Comparison of ENCODE assay signal across 29 mouse cellular contexts in genomic region chr12:95385688-95386087, GRCm38 (mm10).
DNase-seq lines count a peak whose midpoint lies in the region; ATAC-seq and TF ChIP-seq lines count a peak whose summit lies in the region.
"Had no signal": no experiment of that assay in that cellular context is flagged by ENCODE, and none has a peak within 500 bp of the region (broad histone marks: within the 10 kb centered on the region; RNA-seq: fewer than 3 reads in every experiment).

No protein-coding gene starts in this region.

- peaks cover 3% of the 10 kb centered on the region; the same call in 1 of the 2 replicates for H3K4me1 ChIP-seq in limb, embryonic 13.5 days
- peaks cover 24% of the 10 kb centered on the region for H3K4me1 ChIP-seq in limb, embryonic 10.5 days
- no peaks in the 10 kb centered on the region for H3K4me1 ChIP-seq in forebrain, embryonic 10.5 days
- H3K4me1 ChIP-seq: embryonic facial prominence, embryonic 12.5 days; forebrain, embryonic 13.5 days; heart, embryonic 10.5 days; heart, embryonic 13.5 days had no signal

- H3K9ac ChIP-seq in limb, embryonic 13.5 days = no peak overlapping the region
- H3K9ac ChIP-seq: embryonic facial prominence, embryonic 12.5 days; forebrain, embryonic 13.5 days; heart, embryonic 13.5 days; hindbrain, embryonic 14.5 days had no signal

- TF ChIP-seq POLR2A in brain, embryonic 14.5 days (IDR thresholded peaks at IDR 0.05; ENCODE audit: borderline replicate concordance, extremely low read depth, insufficient read depth, insufficient read length, poor library complexity, severe bottlenecking) = no peak

- no peak for DNase-seq in limb, embryonic 10.5 days (ENCODE audit: low spot score)
- DNase-seq in Muller cell, postnatal 12 days (ENCODE audit: inconsistent ontology term) = peak; percentile 67
- peak; percentile 35 for DNase-seq in brain, embryonic 14.5 days (ENCODE audit: low read depth)
- no peak for DNase-seq in forebrain, embryonic 10.5 days (ENCODE audit: extremely low spot score, low spot score)
- no peak for DNase-seq in left cerebral cortex, adult 8-10 months (ENCODE audit: low spot score in 2 of 2)
- DNase-seq: adrenal gland, adult 8-10 months; adrenal gland, postnatal 25 days; B cell, adult 2 months; cerebellum, adult 18-20 months; cerebellum, adult 9-10 months; cerebellum, postnatal 14 days; gastrocnemius, postnatal 10 days; gastrocnemius, postnatal 36 days; heart, adult 2 months; heart, postnatal 14 days; heart, postnatal 4 days had no signal

- H3K4me2 ChIP-seq in limb, embryonic 13.5 days (replicated peaks) = no peak overlapping the region
- H3K4me2 ChIP-seq: embryonic facial prominence, embryonic 12.5 days; forebrain, embryonic 13.5 days; heart, embryonic 13.5 days; hindbrain, embryonic 14.5 days had no signal

- 32% methylated on average over 3 of the region's 3 CpGs for WGBS in limb, embryonic 13.5 days
- WGBS in limb, embryonic 10.5 days = 80% methylated on average over 3 of the region's 3 CpGs
- 77% methylated on average over 3 of the region's 3 CpGs for whole genome bisulfite sequencing in forebrain, embryonic 10.5 days

- H3K4me3 ChIP-seq in limb, embryonic 13.5 days = no peak overlapping the region
- H3K4me3 ChIP-seq in limb, embryonic 10.5 days = no peak overlapping the region
- no peak overlapping the region for H3K4me3 ChIP-seq in forebrain, embryonic 10.5 days
- H3K4me3 ChIP-seq: embryonic facial prominence, embryonic 12.5 days; erythroblast, embryonic 14.5 days; forebrain, embryonic 13.5 days; heart, adult 2 months; heart, embryonic 10.5 days; heart, embryonic 13.5 days had no signal

- no peak for TF ChIP-seq CTCF in brain, embryonic 14.5 days (IDR thresholded peaks at IDR 0.05; ENCODE audit: borderline replicate concordance, extremely low read depth, insufficient read depth, insufficient read length)

- H3K27me3 ChIP-seq in limb, embryonic 13.5 days = no peaks in the 10 kb centered on the region
- no peaks in the 10 kb centered on the region for H3K27me3 ChIP-seq in limb, embryonic 10.5 days (ENCODE audit: low read depth, poor library complexity, severe bottlenecking)
- no peaks in the 10 kb centered on the region for H3K27me3 ChIP-seq in forebrain, embryonic 10.5 days (ENCODE audit: poor library complexity, severe bottlenecking)
- H3K27me3 ChIP-seq: CH12.LX; embryonic facial prominence, embryonic 12.5 days; forebrain, embryonic 13.5 days; heart, embryonic 13.5 days had no signal

- H3K27ac ChIP-seq in limb, embryonic 13.5 days = no peak overlapping the region
- H3K27ac ChIP-seq in limb, embryonic 10.5 days = no peak overlapping the region
- no peak overlapping the region for H3K27ac ChIP-seq in forebrain, embryonic 10.5 days
- H3K27ac ChIP-seq: embryonic facial prominence, embryonic 12.5 days; forebrain, embryonic 13.5 days; heart, adult 2 months; heart, embryonic 10.5 days; heart, embryonic 13.5 days; hindbrain, embryonic 14.5 days; hindbrain, postnatal 0 days had no signal

- H3K9me3 ChIP-seq in limb, embryonic 13.5 days = no peaks in the 10 kb centered on the region
- no peaks in the 10 kb centered on the region for H3K9me3 ChIP-seq in limb, embryonic 10.5 days (replicated peaks)
- no peaks in the 10 kb centered on the region for H3K9me3 ChIP-seq in forebrain, embryonic 10.5 days
- H3K9me3 ChIP-seq: embryonic facial prominence, embryonic 12.5 days; forebrain, embryonic 13.5 days; G1E; heart, embryonic 10.5 days; heart, embryonic 13.5 days had no signal

- peak; percentile 64 for ATAC-seq in limb, embryonic 13.5 days (ENCODE audit: low FRiP score, low read depth)
- ATAC-seq: activated CD4-positive, CD25-positive, alpha-beta regulatory T cell, adult 4 months; forebrain, embryonic 13.5 days; forebrain, embryonic 16.5 days; hindbrain, postnatal 0 days; inflammation-experienced regulatory T-cells, adult 6 months had no signal

- H3K36me3 ChIP-seq in limb, embryonic 13.5 days = no peaks in the 10 kb centered on the region
- no peaks in the 10 kb centered on the region for H3K36me3 ChIP-seq in limb, embryonic 10.5 days
- no peaks in the 10 kb centered on the region for H3K36me3 ChIP-seq in forebrain, embryonic 10.5 days (replicated peaks)
- H3K36me3 ChIP-seq: embryonic facial prominence, embryonic 12.5 days; G1E; heart, embryonic 10.5 days; heart, embryonic 13.5 days had no signal

Comparison
In these comparisons a context has a peak if more than half of its experiments do, and no peak if none do; other contexts are left out.
1. DNase-seq: peak in Muller cell, postnatal 12 days (single experiment) and brain, embryonic 14.5 days (single experiment); none in limb, embryonic 10.5 days (single experiment), forebrain, embryonic 10.5 days (single experiment) and left cerebral cortex, adult 8-10 months (0 of 2).